Mouse (Mus musculus) E14TG2a.4 (cell line): ENCODE results near the gene Lrrc8d.

Source experiments
- CTCF ChIP-seq: conservative IDR thresholded peaks from 2 replicates; pipeline ENCODE4 v1.5.1; 2014; ENCODE audit warnings: low read length
- NANOG ChIP-seq: IDR thresholded peaks from 2 replicates; pipeline ENCODE4 v1.6.1; 2014; ENCODE audit warnings: borderline replicate concordance, low read length, mixed read lengths

- TF ChIP-seq CTCF (no peak), NANOG (no peak)
These were observed 62.2 kb downstream of the Lrrc8d start for GRCm38 (mm10) chr5:105761848-105762482.
